Mouse (Mus musculus): ENCODE results near the gene Nanos3.

DNA sequence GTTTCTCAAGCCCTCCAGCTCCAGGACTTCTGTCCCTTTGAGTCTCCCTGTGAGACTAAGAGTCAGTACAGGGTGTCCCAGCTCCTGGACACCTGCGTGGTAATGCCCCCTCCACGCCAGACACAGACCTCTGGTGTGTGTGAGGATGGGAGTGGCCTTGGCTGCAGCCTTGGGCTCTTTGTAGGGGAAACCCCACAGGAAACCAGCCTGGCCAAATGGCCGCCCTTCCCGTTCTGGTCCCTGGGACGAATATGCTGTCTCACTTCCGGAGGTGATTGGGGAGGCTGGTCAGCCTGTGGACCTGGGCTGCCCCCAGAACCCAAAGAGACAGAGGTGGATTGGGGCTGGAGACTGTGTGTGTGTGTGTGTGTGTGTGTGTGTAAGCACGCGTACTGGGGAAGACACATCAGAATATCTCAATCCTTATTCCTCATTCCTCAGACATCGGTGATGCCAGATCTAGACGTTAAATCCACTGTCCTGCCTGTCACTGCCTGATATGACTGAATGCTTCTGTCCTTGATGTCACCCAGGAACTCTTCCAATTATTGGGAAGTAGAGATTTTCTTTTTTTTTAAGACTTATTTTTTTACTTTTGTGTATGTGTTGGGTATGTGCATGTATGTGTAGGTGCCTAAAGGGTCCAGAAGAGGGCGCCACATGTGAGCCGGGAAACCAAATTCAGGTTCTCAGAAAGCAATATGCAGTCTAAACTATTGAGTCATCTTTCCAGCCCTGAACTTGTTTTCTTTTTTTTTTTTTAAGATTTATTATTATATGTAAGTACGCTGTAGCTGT lies 19.2 kb upstream of the Nanos3 start:
- TF ChIP-seq CTCF (IDR thresholded peaks at IDR 0.05; ENCODE audit: control insufficient read depth, insufficient read depth, insufficient read length) (no peak), MAX (IDR thresholded peaks at IDR 0.05) (no peak), CEBPB (IDR thresholded peaks at IDR 0.05; ENCODE audit: low read depth) (no peak), MYOG (IDR thresholded peaks at IDR 0.05; ENCODE audit: control insufficient read depth, extremely low read depth, insufficient read length) (no peak), MYOD1 (IDR thresholded peaks at IDR 0.05; ENCODE audit: control insufficient read depth, insufficient read length, low read depth) (no peak), USF1 (IDR thresholded peaks at IDR 0.05; ENCODE audit: low read depth) (no peak), FOSL1 (IDR thresholded peaks at IDR 0.05; ENCODE audit: insufficient read depth, low read length, poor library complexity, severe bottlenecking) (no peak)
